ENCODE assay signal across 19 mouse cellular contexts in the genomic region with DNA sequence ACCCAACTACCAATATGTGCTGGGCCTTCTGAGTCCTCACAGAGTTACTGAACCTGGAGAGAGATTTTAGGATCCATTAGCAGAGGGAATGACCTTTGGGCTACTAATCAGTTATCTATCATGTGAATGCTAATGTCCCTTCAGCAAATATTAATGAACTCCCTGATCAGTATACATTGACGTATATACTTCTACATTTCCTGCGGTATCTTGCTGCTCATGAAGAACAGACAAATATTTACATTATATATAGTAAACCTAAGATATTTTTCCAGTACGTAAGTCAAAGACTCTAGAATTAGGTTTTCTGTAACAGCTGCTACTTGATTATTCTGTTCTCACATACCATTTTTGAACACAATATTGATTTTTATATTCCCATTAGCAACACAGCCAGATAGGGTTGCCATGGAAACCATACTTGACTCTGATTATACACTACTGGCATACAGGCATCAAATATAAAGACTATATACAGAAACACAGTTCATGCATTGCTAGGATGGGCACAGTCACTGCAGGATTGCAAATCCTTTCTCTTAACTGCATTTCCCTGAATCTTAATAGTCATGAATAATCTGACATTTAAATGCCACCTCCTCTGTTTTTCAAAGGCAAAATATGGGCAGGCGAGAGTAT. TPM values are rescaled to one million over a fixed set of nuclear protein-coding genes. Genes with fewer than 3 reads are reported as not detected.
DNase-seq lines count a peak whose midpoint lies in the region; ATAC-seq and TF ChIP-seq lines count a peak whose summit lies in the region.
"Had no signal": no experiment of that assay in that cellular context is flagged by ENCODE, and none has a peak within 500 bp of the region (broad histone marks: within the 10 kb centered on the region; RNA-seq: fewer than 3 reads in every experiment).

No protein-coding gene starts in this region.

- H3K36me3 ChIP-seq in hindbrain, embryonic 14.5 days (replicated peaks; ENCODE audit: control insufficient read depth, insufficient read depth): peaks cover 81% of the 10 kb centered on the region
- H3K36me3 ChIP-seq in hindbrain, embryonic 10.5 days: peaks cover 76% of the 10 kb centered on the region
- peaks cover 15% of the 10 kb centered on the region for H3K36me3 ChIP-seq in stomach, embryonic 15.5 days
- H3K36me3 ChIP-seq in stomach, postnatal 0 days (ENCODE audit: control insufficient read depth, insufficient read depth, low read length): peaks cover 5% of the 10 kb centered on the region
- peaks cover 67% of the 10 kb centered on the region for H3K36me3 ChIP-seq in midbrain, embryonic 12.5 days

- H3K27me3 ChIP-seq in hindbrain, embryonic 14.5 days (ENCODE audit: control insufficient read depth, insufficient read depth, low read length): no peaks in the 10 kb centered on the region
- no peaks in the 10 kb centered on the region for H3K27me3 ChIP-seq in hindbrain, embryonic 10.5 days (ENCODE audit: insufficient read depth, poor library complexity, severe bottlenecking)
- H3K27me3 ChIP-seq in stomach, embryonic 15.5 days (replicated peaks): no peaks in the 10 kb centered on the region
- no peaks in the 10 kb centered on the region for H3K27me3 ChIP-seq in stomach, postnatal 0 days (ENCODE audit: control insufficient read depth, insufficient read depth, low read length)
- no peaks in the 10 kb centered on the region for H3K27me3 ChIP-seq in midbrain, embryonic 12.5 days
- H3K27me3 ChIP-seq: CH12.LX; limb, embryonic 12.5 days; liver, embryonic 12.5 days had no signal

- no peak overlapping the region for H3K9ac ChIP-seq in hindbrain, embryonic 14.5 days
- H3K9ac ChIP-seq in stomach, embryonic 15.5 days: no peak overlapping the region
- H3K9ac ChIP-seq in stomach, postnatal 0 days (ENCODE audit: low read length): no peak overlapping the region
- H3K9ac ChIP-seq in midbrain, embryonic 12.5 days (replicated peaks): no peak overlapping the region
- H3K9ac ChIP-seq: limb, embryonic 12.5 days; liver, embryonic 12.5 days; lung, embryonic 14.5 days had no signal

- WGBS in hindbrain, embryonic 14.5 days: 69% methylated on average over 4 of the region's 4 CpGs
- WGBS in hindbrain, embryonic 10.5 days: 93% methylated on average over 4 of the region's 4 CpGs
- 55% methylated on average over 4 of the region's 4 CpGs for WGBS in stomach, embryonic 15.5 days
- WGBS in stomach, postnatal 0 days: 59% methylated on average over 4 of the region's 4 CpGs
- WGBS in midbrain, embryonic 12.5 days: 85% methylated on average over 4 of the region's 4 CpGs

- no peak overlapping the region for H3K4me3 ChIP-seq in hindbrain, embryonic 14.5 days (replicated peaks; ENCODE audit: low read length)
- no peak overlapping the region for H3K4me3 ChIP-seq in hindbrain, embryonic 10.5 days
- H3K4me3 ChIP-seq in stomach, embryonic 15.5 days (replicated peaks): no peak overlapping the region
- no peak overlapping the region for H3K4me3 ChIP-seq in stomach, postnatal 0 days (ENCODE audit: low read depth, low read length)
- no peak overlapping the region for H3K4me3 ChIP-seq in midbrain, embryonic 12.5 days
- H3K4me3 ChIP-seq: heart, embryonic 10.5 days; limb, embryonic 12.5 days; liver, embryonic 12.5 days had no signal

- DNase-seq in hindbrain, embryonic 14.5 days (ENCODE audit: low spot score): no peak
- no peak for DNase-seq in hindbrain, embryonic 10.5 days (ENCODE audit: low spot score)
- DNase-seq in stomach, postnatal 0 days (ENCODE audit: low spot score): no peak
- DNase-seq in urinary bladder, postnatal 14 days (ENCODE audit: low spot score): no peak
- DNase-seq in kidney, postnatal 25 days: no peak
- no peak for DNase-seq in lung, postnatal 36 days
- DNase-seq: adrenal gland, postnatal 14 days; cerebellum, adult 18-20 months; cerebellum, postnatal 25 days; embryo, embryonic 11 days; lung, embryonic 14.5 days; lung, postnatal 4 days; spleen, adult 18-20 months had no signal

- no peak for ATAC-seq in hindbrain, embryonic 14.5 days (ENCODE audit: low FRiP score)
- ATAC-seq in stomach, embryonic 15.5 days (ENCODE audit: insufficient read depth, low FRiP score, low read depth): peak; percentile 22; the same call in 1 of the 2 replicates
- no peak for ATAC-seq in stomach, postnatal 0 days (ENCODE audit: low FRiP score, low TSS enrichment)
- peak; percentile 54; the same call in 1 of the 2 replicates for ATAC-seq in midbrain, embryonic 12.5 days (ENCODE audit: low FRiP score, low read depth)

- no peak for TF ChIP-seq CTCF in stomach, postnatal 0 days (IDR thresholded peaks at IDR 0.05; ENCODE audit: low read depth)

- H3K27ac ChIP-seq in hindbrain, embryonic 14.5 days: peak overlapping the region; percentile 43; the same call in 1 of the 2 replicates
- H3K27ac ChIP-seq in hindbrain, embryonic 10.5 days: no peak overlapping the region
- H3K27ac ChIP-seq in stomach, embryonic 15.5 days: 0 out of 2 replicates have a peak overlapping the region, but pooled peaks have one; percentile 19
- no peak overlapping the region for H3K27ac ChIP-seq in stomach, postnatal 0 days (replicated peaks)
- H3K27ac ChIP-seq in midbrain, embryonic 12.5 days (replicated peaks): peak overlapping the region; percentile 46
- H3K27ac ChIP-seq: heart, embryonic 10.5 days; limb, embryonic 12.5 days; liver, embryonic 12.5 days had no signal

- TF ChIP-seq EP300 in stomach, postnatal 0 days (optimal IDR thresholded peaks at IDR 0.05): no peak

- H3K4me1 ChIP-seq in hindbrain, embryonic 14.5 days (replicated peaks; ENCODE audit: control insufficient read depth, insufficient read depth, low read length): no peaks in the 10 kb centered on the region; the same call in 1 of the 2 replicates
- H3K4me1 ChIP-seq in hindbrain, embryonic 10.5 days (replicated peaks): no peaks in the 10 kb centered on the region
- no peaks in the 10 kb centered on the region for H3K4me1 ChIP-seq in stomach, embryonic 15.5 days
- no peaks in the 10 kb centered on the region for H3K4me1 ChIP-seq in stomach, postnatal 0 days (replicated peaks; ENCODE audit: control insufficient read depth, insufficient read depth)
- H3K4me1 ChIP-seq in midbrain, embryonic 12.5 days: no peaks in the 10 kb centered on the region
- H3K4me1 ChIP-seq: limb, embryonic 12.5 days had no signal

- H3K9me3 ChIP-seq in hindbrain, embryonic 14.5 days (ENCODE audit: control insufficient read depth, low read length): no peaks in the 10 kb centered on the region
- H3K9me3 ChIP-seq in hindbrain, embryonic 10.5 days: no peaks in the 10 kb centered on the region
- H3K9me3 ChIP-seq in stomach, embryonic 15.5 days: no peaks in the 10 kb centered on the region
- no peaks in the 10 kb centered on the region for H3K9me3 ChIP-seq in stomach, postnatal 0 days (ENCODE audit: control insufficient read depth, low read length)
- H3K9me3 ChIP-seq in midbrain, embryonic 12.5 days: no peaks in the 10 kb centered on the region
- H3K9me3 ChIP-seq: heart, embryonic 10.5 days; limb, embryonic 12.5 days; liver, embryonic 12.5 days had no signal

- no peak overlapping the region for H3K4me2 ChIP-seq in hindbrain, embryonic 14.5 days (replicated peaks)
- no peak overlapping the region for H3K4me2 ChIP-seq in stomach, embryonic 15.5 days
- H3K4me2 ChIP-seq in stomach, postnatal 0 days (replicated peaks; ENCODE audit: low read depth): no peak overlapping the region
- no peak overlapping the region for H3K4me2 ChIP-seq in midbrain, embryonic 12.5 days (replicated peaks)
- H3K4me2 ChIP-seq: limb, embryonic 12.5 days; liver, embryonic 12.5 days; lung, embryonic 14.5 days had no signal

RNA-seq across cellular contexts. Expression of a gene that starts 56.3 kb away (rescaled TPM):
- 0.24 and 0.50 TPM in 2 replicates for polyA plus RNA-seq in hindbrain, embryonic 14.5 days (2014; fragmentation: Nextera tagmentation; extraction: Ambion mirVana)
- 0.71 and 1.1 TPM in 2 replicates for polyA plus RNA-seq in hindbrain, embryonic 10.5 days (2016; fragmentation: Nextera tagmentation; extraction: Ambion mirVana)
- 0.67 and 0.86 TPM in 2 replicates for polyA plus RNA-seq in stomach, embryonic 15.5 days (2015; fragmentation: Nextera tagmentation; extraction: Ambion mirVana)
- 0.45 and 0.64 TPM in 2 replicates for polyA plus RNA-seq in stomach, postnatal 0 days (2015; fragmentation: Nextera tagmentation; extraction: Ambion mirVana)
- polyA plus RNA-seq in midbrain, embryonic 12.5 days (2016; fragmentation: Nextera tagmentation; extraction: Ambion mirVana): 0.97 and 1.0 TPM in 2 replicates

Comparison
In these comparisons a context has a peak if more than half of its experiments do, and no peak if none do; other contexts are left out.
1. ATAC-seq: peak in stomach, embryonic 15.5 days (single experiment) and midbrain, embryonic 12.5 days (single experiment); none in hindbrain, embryonic 14.5 days (single experiment) and stomach, postnatal 0 days (single experiment).
2. H3K27ac ChIP-seq: peak in hindbrain, embryonic 14.5 days (single experiment), stomach, embryonic 15.5 days (single experiment) and midbrain, embryonic 12.5 days (single experiment); none in hindbrain, embryonic 10.5 days (single experiment) and stomach, postnatal 0 days (single experiment).